Mouse (Mus musculus) kidney, adult 8-10 months (tissue): Measurements from ENCODE around the gene Atp8b4.

Experiments used
- DNase-seq, 2 experiments: peaks; one replicate each; pipeline ENCODE4 v3.0.0; 2022

The Atp8b4 gene

DNA sequence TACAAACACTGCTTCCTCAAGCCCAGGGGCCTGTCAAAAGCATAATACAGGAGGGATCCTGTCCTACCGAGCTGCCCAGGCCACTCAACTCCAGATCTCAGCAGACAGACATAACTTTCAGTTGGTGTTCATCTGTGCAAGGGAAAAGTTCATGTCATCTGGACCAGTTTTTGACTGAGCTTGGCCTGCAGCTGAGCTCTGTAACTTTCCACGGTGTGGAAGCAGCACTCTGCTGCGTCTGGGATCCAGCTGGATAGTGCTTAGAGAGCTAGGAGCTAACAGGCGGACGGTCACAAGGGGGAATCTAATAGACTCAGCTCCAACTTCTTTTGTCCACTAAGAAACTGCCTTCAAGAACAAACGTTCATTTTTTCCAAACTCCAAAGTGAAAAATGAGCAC is 139.8 kb downstream of the Atp8b4 start:
- peak in 1 of 2 experiments; percentile 13 for DNase-seq

DNA sequence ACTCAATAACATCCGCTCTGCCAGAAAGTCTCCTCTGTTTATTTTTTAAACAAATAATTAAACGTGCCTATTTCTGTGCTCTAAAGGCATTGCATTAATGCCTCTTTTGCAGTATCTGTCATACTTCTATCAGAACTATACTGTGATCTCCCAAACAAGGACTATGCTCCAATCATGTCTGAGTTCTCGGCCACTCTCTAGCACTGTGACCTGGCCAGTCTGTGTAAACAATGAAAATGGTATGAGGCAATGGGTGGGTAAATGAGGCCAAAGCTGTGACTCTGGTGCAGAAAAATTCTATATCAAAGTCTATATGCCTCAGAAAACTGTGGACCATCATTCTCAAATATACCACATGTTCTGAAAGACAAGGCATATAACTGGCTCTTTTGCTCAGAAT is 140.5 kb downstream of the Atp8b4 start:
- DNase-seq = no peak

DNA sequence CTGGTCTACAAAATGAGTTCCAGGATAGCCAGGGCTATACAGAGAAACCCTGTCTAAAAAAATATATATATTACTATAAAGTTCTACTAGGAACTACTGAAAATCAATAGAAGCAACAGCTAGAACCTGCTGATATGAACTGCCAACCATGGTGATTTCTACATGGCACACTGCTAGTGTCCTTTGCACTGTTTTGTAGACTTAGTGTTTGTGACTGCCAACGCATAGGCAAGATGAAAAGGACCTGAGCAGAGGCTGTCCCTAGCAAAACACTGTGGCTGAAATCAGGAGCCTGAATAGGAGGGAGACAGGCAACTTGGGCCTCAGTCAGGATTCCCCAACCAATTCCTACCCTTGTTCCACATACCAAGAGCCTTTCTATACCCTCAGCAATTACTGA is 141.2 kb downstream of the Atp8b4 start:
- no peak for DNase-seq

GRCm38 (mm10) chr2:126358741-126359140 is 141.7 kb downstream of the Atp8b4 start:
- DNase-seq = no peak

DNA sequence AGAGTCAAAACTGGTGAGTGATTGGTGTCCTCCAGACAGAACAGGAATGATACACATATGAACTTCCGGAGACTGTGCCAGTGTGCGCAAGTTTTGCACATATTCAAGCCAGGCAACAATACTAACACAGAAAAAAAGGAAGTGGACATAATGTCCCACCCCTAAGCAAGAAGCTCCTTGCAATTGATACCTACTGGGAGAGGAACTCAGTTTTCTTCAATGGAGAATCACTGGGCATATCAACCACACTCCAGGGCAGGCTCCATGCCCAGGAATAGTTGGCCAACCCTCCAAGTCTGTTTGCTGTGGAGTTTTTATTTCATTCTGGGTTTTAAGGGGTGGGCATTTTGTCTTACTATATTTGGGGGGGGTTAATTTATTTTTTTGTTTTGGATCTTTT is 145.2 kb downstream of the Atp8b4 start:
- no peak for DNase-seq

GRCm38 (mm10) chr2:126351811-126352210 is 148.7 kb downstream of the Atp8b4 start:
- no peak for DNase-seq

DNA sequence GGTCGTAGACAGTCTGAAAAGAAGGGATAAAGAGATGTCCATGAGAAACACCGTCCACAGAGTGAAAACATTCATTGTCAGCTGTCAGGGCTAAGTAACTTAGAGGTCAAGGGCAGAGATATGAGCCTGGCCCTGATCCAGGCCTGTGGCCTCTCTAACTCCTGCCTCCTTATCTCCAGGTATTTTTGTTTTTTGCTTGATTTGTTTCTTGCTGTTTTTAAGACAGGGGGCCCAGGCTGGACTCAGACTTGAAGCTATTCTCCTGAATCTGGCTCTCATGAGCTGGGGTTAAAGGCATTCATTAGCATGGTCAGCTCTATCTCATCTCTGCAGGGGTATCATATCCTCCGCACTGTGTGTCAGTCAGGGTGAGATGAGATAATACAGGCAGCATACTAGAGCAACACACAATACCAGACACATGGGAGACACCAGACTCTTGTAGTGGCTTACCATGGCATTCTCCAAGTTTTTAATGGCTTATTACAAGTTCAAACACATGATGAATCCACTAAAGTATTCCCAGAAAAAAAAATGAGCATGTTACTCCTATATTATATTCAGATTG is 157.4 kb downstream of the Atp8b4 start:
- DNase-seq = no peak

- DNase-seq = no peak
Observed at GRCm38 (mm10) chr2:126341521-126341920, 159.0 kb downstream of the Atp8b4 start.

DNA sequence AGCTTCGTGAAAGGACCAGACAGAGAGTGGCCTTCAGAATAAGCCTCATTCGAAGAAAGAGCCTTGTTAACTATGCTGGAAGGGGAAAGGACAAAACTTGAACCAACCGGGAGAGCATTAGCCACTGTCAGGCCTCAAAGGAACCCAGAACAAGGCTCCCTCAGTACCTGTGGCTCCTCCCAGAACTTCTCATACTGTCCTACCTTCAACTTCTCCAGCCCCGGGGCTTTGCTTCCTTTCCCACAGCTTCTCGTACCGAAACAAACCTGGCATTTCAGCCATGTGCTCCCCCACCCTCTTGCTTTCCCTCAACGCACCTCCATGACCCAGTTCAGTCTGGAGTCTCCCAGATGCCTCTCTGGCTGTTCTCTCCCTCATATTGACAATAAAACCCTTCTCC is 160.3 kb downstream of the Atp8b4 start:
- no peak for DNase-seq

DNA sequence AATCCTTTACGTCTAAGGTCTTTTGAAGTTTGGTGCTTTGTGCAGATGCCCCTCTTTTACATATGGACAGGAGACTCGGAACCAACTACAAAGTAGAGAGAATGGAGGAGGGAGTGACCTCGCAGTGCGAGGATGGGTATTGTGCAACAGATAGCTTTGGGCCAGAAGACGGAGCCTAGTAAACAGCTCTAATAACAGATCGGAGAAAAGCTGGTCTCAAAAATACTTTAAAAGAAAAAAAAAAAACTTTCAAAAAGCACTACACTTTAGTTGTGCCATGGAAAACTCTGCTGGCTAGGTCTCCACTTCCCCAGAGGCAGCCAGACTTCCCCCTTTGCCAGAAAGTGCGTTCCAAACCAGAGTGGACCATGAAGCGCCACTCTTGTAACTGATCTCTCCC is 161.0 kb downstream of the Atp8b4 start:
- no peak for DNase-seq

DNA sequence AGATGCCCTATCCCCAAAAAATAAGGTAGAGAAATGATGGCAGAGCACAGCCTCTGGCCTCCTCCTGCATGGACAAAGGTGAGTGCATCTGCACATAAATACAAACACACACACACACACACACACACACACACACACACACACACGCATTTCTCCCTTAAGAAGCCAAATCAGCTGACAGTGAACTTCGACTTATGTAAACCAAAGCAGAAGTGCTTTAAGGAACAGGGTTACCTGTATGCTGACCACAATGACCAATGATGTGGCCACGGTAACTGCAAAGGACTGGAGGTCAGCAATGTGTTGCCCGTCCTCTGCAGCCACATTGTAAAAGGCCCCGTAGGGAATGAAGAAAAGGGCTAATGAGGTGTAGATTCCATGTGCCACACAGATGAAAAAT is 163.3 kb downstream of the Atp8b4 start:
- no peak for DNase-seq

GRCm38 (mm10) chr2:126331794-126332193 is 168.7 kb downstream of the Atp8b4 start:
- no peak for DNase-seq

GRCm38 (mm10) chr2:126323206-126323605 is 177.3 kb downstream of the Atp8b4 start:
- no peak for DNase-seq

- DNase-seq = no peak
Observed at GRCm38 (mm10) chr2:126322631-126323031, 177.8 kb downstream of the Atp8b4 start.

- no peak for DNase-seq
Observed at GRCm38 (mm10) chr2:126318071-126318470, 182.4 kb downstream of the Atp8b4 start.

DNA sequence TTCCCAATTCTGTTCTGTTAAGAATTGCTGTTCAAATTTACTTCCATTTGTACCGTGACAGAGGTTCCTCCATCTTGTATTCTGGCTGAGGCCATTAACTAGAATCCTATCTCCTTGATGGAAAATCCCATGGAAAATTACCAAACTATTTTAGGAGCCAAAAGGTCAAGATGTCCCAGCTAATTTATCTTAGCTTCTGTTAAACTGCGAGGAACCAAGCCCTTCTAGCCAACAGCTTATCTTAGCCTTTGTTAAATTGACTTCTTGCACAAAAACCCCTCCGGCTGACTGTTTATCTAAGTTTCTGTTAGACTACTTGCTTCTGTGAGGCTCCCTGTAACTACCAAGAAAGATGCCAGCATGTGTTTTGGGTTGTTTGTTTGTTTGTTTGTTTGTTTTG is 183.5 kb downstream of the Atp8b4 start:
- DNase-seq = peak in 1 of 2 experiments; percentile 8

- no peak for DNase-seq
Observed at GRCm38 (mm10) chr2:126316346-126316745, 184.1 kb downstream of the Atp8b4 start.

- DNase-seq = no peak
Observed at GRCm38 (mm10) chr2:126311056-126311455, 189.4 kb downstream of the Atp8b4 start.

DNA sequence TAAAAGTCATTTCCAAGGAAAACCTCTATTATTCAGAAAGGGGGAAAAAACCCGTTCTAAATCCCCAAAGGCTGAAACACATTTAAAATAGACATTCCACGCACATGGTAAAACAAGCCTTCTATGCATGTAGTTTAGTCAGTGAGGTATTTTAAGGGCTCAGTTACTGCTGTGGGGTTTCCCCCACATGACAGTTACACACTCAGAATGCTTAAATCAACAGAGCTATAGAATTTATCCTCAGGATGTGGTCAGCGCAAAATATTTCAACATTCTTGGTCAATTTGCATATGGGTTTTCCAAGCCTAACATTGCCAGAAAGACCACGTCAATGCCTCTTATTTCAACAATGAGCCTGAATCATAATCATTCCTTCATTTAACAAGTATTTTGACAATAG is 190.5 kb downstream of the Atp8b4 start:
- DNase-seq = no peak

- DNase-seq = no peak
Observed at GRCm38 (mm10) chr2:126304621-126305020, 195.9 kb downstream of the Atp8b4 start.

DNA sequence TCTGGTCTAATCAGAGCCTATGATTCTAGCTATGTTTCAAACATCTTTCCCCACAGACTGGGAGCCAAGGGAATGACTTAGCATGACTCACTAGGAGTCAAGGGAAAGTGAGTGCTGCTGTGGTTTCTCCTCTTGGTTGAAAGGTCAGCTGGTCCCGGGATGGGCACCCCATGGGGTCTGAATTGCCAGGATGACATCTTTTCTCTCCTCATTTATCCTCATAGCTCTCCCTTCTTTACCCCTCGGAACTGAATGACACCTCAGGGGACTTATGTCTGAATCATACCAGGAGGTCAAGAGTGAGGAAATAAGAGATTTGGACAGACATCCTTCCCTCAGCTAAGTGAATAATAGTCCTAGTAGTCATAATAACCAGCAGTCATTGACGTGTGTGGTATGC is 197.2 kb downstream of the Atp8b4 start:
- no peak for DNase-seq

DNA sequence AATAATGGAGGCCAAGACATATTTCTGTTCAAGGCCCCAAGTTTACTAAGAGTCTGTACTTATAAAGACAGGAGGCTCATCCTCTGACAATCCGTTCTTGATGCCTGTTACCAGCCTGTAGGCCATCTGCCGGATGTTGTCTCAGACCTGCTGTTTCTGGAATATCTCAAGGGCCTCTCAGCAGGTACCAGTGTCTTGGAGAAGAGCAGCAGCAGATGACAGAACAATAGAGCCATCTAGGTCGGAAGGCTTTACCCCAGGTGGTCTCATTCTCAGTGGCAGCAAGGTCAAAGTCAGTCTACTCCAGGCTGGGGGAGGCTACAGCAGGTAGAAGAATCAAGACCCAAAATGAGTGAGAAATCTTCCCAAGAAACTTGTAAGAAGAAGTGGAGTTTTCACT is 198.1 kb downstream of the Atp8b4 start:
- DNase-seq = no peak

DNA sequence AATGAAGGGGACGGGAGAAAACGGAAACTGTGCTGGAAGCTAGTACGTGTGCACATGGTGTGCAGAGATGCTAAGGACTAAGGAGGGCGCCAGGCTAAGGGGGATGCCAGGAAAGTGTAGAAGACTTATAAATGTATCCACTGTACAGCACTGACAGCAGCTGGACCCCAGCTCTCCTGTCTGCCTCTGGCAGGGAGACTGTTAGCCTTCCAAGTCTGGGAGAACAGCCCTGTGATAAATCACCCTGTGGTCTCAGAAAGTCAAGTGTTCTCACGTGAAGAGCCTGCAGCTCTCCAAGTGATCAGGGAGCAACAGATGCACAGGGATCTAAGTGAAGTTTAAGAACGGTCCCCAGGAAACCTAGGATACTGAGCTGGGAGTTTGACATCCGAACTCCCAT is 209.8 kb downstream of the Atp8b4 start:
- no peak for DNase-seq

DNA sequence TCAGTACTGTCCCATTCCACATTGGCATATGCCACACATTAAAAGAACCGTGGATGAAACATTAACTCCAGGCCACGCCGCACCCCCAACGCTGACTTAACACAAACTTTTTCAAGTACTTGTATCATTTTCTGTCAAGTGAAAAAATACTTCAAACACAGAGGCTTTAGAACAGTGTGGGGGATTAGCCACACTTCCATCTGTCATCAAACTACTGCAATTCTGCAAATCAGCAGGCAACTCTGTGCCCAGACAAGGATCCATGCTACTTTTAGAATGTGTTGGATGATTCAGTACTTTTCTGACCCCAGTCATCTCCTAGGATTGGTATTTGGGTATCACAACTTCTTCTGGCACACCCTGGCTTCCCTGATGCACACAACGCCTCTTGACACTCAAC is 212.5 kb downstream of the Atp8b4 start:
- DNase-seq = no peak

GRCm38 (mm10) chr2:126286420-126286819 is 214.1 kb downstream of the Atp8b4 start:
- no peak for DNase-seq

DNA sequence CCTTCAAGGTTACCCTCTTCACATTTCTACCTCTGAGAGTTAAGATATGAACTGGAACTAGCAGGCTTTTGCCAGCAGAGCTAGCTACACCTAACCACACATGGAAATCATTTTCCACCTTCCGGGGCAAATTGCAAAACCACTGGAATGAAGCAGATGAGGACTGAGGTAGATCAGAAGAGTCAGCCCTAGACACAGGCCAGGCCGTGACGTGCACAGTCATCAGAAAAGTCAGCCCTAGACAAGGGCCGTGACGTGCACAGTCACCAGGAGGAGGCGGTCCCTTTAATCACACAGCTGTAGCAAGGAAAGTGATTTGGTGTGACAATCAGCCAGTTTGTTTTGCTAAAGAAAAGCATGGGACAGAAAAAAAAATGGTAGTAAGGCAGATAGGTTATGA is 216.4 kb downstream of the Atp8b4 start:
- DNase-seq = no peak
